44 mouse cellular contexts compared by ENCODE assay signal in the genomic region with DNA sequence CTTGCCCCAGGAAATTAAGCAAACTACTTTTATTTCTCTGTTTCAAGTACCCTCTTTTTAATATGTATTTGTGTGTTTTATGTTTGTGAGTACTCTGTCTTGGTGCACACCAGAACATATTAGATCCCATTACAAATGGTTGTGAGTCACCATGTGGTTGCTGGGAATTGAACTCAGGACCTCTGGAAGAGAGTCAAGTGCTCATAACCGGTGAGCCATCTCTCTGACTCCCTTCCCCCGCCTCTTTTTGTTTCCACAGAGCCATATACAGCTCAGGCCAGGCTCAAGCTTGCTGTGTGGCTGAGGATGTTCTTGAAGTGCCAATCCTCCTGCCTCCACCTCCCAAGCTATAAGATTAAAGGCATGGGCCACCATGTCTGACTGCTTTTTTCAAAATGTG. TPM values are rescaled to one million over a fixed set of nuclear protein-coding genes. Genes with fewer than 3 reads are reported as not detected.
"Had no signal": no experiment of that assay in that cellular context is flagged by ENCODE, and none has a peak within 500 bp of the region (broad histone marks: within the 10 kb centered on the region; RNA-seq: fewer than 3 reads in every experiment).

No protein-coding gene starts in this region.

- H3K27me3 ChIP-seq: heart, embryonic 13.5 days; heart, embryonic 15.5 days; hindbrain, embryonic 12.5 days; hindbrain, embryonic 13.5 days; hindbrain, embryonic 15.5 days; intestine, embryonic 15.5 days; kidney, embryonic 15.5 days had no signal

- H3K4me3 ChIP-seq: heart, embryonic 12.5 days; heart, embryonic 13.5 days; heart, embryonic 15.5 days; hindbrain, embryonic 10.5 days; hindbrain, embryonic 12.5 days; hindbrain, embryonic 13.5 days; hindbrain, embryonic 15.5 days; intestine, embryonic 15.5 days; kidney, embryonic 15.5 days; layer of hippocampus, adult 2 months; left cerebral cortex, adult 2 months had no signal

- ATAC-seq: hindbrain, embryonic 16.5 days; inflammation-experienced regulatory T-cells, adult 6 months; intestine, embryonic 15.5 days; intestine, embryonic 16.5 days; intestine, postnatal 0 days had no signal

- H3K9ac ChIP-seq: heart, embryonic 12.5 days; heart, embryonic 13.5 days; heart, embryonic 15.5 days; hindbrain, embryonic 12.5 days; hindbrain, embryonic 13.5 days; hindbrain, embryonic 14.5 days; hindbrain, embryonic 15.5 days; intestine, embryonic 15.5 days; kidney, embryonic 15.5 days had no signal

- H3K27ac ChIP-seq: heart, embryonic 13.5 days; heart, embryonic 15.5 days; hindbrain, embryonic 10.5 days; hindbrain, embryonic 12.5 days; hindbrain, embryonic 13.5 days; hindbrain, embryonic 14.5 days; hindbrain, embryonic 15.5 days; intestine, embryonic 15.5 days; kidney, embryonic 15.5 days; kidney, postnatal 0 days; layer of hippocampus, adult 2 months; left cerebral cortex, adult 2 months had no signal

- H3K9me3 ChIP-seq: heart, embryonic 12.5 days; heart, embryonic 13.5 days; heart, embryonic 15.5 days; hindbrain, embryonic 10.5 days; hindbrain, embryonic 12.5 days; hindbrain, embryonic 13.5 days; hindbrain, embryonic 15.5 days; intestine, embryonic 15.5 days; kidney, embryonic 15.5 days had no signal

- H3K4me1 ChIP-seq: heart, embryonic 13.5 days; heart, embryonic 15.5 days; hindbrain, embryonic 12.5 days; hindbrain, embryonic 13.5 days; hindbrain, embryonic 15.5 days; intestine, embryonic 15.5 days; kidney, embryonic 15.5 days had no signal

- H3K36me3 ChIP-seq: heart, embryonic 12.5 days; heart, embryonic 13.5 days; heart, embryonic 15.5 days; hindbrain, embryonic 10.5 days; hindbrain, embryonic 12.5 days; hindbrain, embryonic 13.5 days; hindbrain, embryonic 15.5 days; intestine, embryonic 15.5 days; kidney, embryonic 15.5 days had no signal

- DNase-seq: heart, postnatal 10 days; heart, postnatal 14 days; heart, postnatal 4 days; kidney, adult 11 months; kidney, adult 18-20 months; kidney, adult 2 months; kidney, adult 8-10 months; kidney, adult 9 months; kidney, postnatal 10 days; kidney, postnatal 14 days; kidney, postnatal 25 days; kidney, postnatal 36 days; kidney, postnatal 4 days; layer of hippocampus, adult 9-11 months; layer of hippocampus, postnatal 36 days had no signal

- H3K4me2 ChIP-seq: heart, embryonic 11.5 days; heart, embryonic 12.5 days; heart, embryonic 13.5 days; heart, embryonic 15.5 days; hindbrain, embryonic 12.5 days; hindbrain, embryonic 13.5 days; hindbrain, embryonic 14.5 days; hindbrain, embryonic 15.5 days; intestine, embryonic 15.5 days; kidney, embryonic 15.5 days had no signal

RNA-seq across cellular contexts. Expression of a gene that starts 10.1 kb away (rescaled TPM):
- total RNA-seq: heart, postnatal 10 days; heart, postnatal 14 days; heart, postnatal 25 days; hematopoietic stem cell, adult 5-6 weeks; layer of hippocampus, adult 18-20 months; layer of hippocampus, adult 2 months; layer of hippocampus, adult 8-10 months; layer of hippocampus, postnatal 10 days; layer of hippocampus, postnatal 14 days; layer of hippocampus, postnatal 25 days; layer of hippocampus, postnatal 36 days; left cerebral cortex, adult 18-20 months; left cerebral cortex, adult 2 months; left cerebral cortex, adult 8-10 months had no signal
- polyA plus RNA-seq: heart, embryonic 11.5 days; hindbrain, embryonic 11.5 days; hindbrain, embryonic 12.5 days; inflammation-experienced regulatory T-cells, adult 6 months; intestine, embryonic 16.5 days; kidney, adult 2 months; kidney, embryonic 15.5 days had no signal

RNA-seq across cellular contexts. Expression of a gene that starts 36.7 kb away (rescaled TPM):
- total RNA-seq: hematopoietic stem cell, adult 5-6 weeks; layer of hippocampus, adult 18-20 months; layer of hippocampus, postnatal 36 days; left cerebral cortex, adult 18-20 months; left cerebral cortex, adult 8-10 months had no signal
- polyA plus RNA-seq: kidney, embryonic 14.5 days had no signal
